Mouse (Mus musculus): ENCODE results near the gene Inhbe.

DNA sequence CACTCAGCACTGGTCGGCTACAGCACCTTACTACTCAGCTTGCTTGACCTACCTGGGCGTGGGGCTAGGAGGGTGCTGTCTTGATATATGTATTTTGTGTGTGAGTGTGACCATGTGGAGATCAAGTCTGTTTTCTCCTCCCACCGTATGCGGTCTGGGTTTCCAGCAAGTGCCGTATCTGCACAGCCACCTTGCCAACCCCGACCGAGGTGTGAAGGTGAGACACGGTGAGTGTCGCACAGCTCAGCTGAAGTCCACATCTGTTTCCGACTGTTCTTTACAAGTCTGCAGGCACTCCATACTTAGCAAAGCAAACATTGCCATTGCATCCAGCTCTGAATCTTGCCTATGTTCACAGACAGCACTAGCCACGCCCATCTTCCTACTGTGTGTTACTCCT is 51.1 kb downstream of the Inhbe start:
- no peak for TF ChIP-seq POLR2A (IDR thresholded peaks at IDR 0.05; ENCODE audit: low read depth, low read length)
- TF ChIP-seq CTCF (IDR thresholded peaks at IDR 0.05; ENCODE audit: borderline replicate concordance, insufficient read depth, low read length) = no peak

Measured in embryonic fibroblast, embryonic 13.5 days (primary cell).